Mouse (Mus musculus) spleen, adult 2 months (tissue): ENCODE data around the gene Elp1. TPM values are rescaled to one million over a fixed set of nuclear protein-coding genes. Genes with fewer than 3 reads are reported as not detected.
A peak's percentile ranks its signal among the peaks of the same experiment; 100 is the strongest.

ENCODE experiments used
- DNase-seq, 2 experiments: peaks; one replicate each; pipeline versions ENCODE4 v3.0.0 to v3.0.0-alpha.2; 2012 to 2021; ENCODE audit warnings: low spot score in 2 of 2, low read depth in 1 of 2
- H3K27ac ChIP-seq: fragments of 200-500 bp; 2 replicates; pipeline ENCODE4 v1.5.1; 2012; ENCODE audit warnings: low read length, inconsistent platforms; ENCODE audit not compliant: insufficient read depth
- H3K27me3 ChIP-seq: fragments of 200-500 bp; 2 replicates; pipeline ENCODE4 v1.6.1; 2012; ENCODE audit warnings: mild to moderate bottlenecking, moderate library complexity, low read length, inconsistent platforms; ENCODE audit not compliant: control insufficient read depth, insufficient read depth
- H3K36me3 ChIP-seq: fragments of 200-500 bp; 2 replicates; pipeline ENCODE4 v1.6.1; 2012; ENCODE audit warnings: mild to moderate bottlenecking, low read length, inconsistent platforms; ENCODE audit not compliant: control insufficient read depth, insufficient read depth
- H3K4me1 ChIP-seq: fragments of 200-500 bp; 2 replicates; pipeline ENCODE4 v1.6.1; 2011; ENCODE audit warnings: inconsistent platforms; ENCODE audit not compliant: control insufficient read depth, insufficient read depth, insufficient read length
- H3K4me3 ChIP-seq: fragments of 200-500 bp; 2 replicates; pipeline ENCODE4 v1.5.1; 2011; ENCODE audit warnings: mild to moderate bottlenecking, inconsistent platforms; ENCODE audit not compliant: insufficient read depth, insufficient read length; ENCODE audit errors: extremely low read depth
- CTCF ChIP-seq: fragments of 200-500 bp; IDR thresholded peaks from 2 replicates; pipeline ENCODE4 v1.5.1; 2011; ENCODE audit warnings: mild to moderate bottlenecking, inconsistent platforms; ENCODE audit not compliant: insufficient read depth, insufficient read length, insufficient replicate concordance; ENCODE audit errors: extremely low read depth
- POLR2A ChIP-seq: fragments of 200-500 bp; IDR thresholded peaks from 2 replicates; pipeline ENCODE4 v1.6.1; 2011; ENCODE audit warnings: low read depth, low read length, inconsistent platforms
- WGBS: fragments of 180-500 bp; shearing (Covaris S2); methylation state at CpG from one replicate; pipeline ENCODE4 v1.1.7; 2018; 5-methylcytosine and 5-hydroxymethylcytosine counted together
- polyA plus RNA-seq: library from polyadenylated mRNA; depleted of rRNA; stranded (reverse); fragments of >200 nt; gene quantifications from 2 replicates; pipeline ENCODE4 v1.2.3, GENCODE M21; 2012

Elp1 gene
- polyA plus RNA-seq, 1 experiment, result 9.7 TPM

DNA sequence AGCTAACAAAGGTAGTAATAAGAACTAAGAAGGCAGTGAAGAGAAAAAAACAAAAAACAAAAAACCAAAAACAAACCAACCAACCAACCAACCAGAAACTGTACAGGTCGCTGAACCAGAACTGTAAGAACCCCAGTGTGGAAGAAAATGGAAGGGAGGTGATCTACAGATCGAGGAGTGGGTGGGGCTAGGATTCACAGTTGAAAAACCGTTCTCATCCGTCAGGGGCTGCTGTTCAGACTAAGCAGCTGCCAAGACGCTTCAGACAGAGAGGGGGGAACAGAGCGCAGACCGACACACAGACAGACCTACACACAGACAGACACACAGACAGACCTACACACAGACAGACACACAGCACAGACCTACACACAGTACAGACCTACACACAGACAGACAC, 40.4 kb upstream of the Elp1 start:
- no peaks in the 10 kb centered on the region; the same call in 1 of the 2 replicates for H3K36me3 ChIP-seq
- 58% methylated on average over 7 of the region's 7 CpGs for WGBS
- no peaks in the 10 kb centered on the region for H3K4me1 ChIP-seq
- H3K27me3 ChIP-seq, result no peaks in the 10 kb centered on the region
- no peak overlapping the region for H3K4me3 ChIP-seq
- TF ChIP-seq CTCF (no peak), POLR2A (no peak)
- no peak overlapping the region for H3K27ac ChIP-seq
- DNase-seq, result no peak

DNA sequence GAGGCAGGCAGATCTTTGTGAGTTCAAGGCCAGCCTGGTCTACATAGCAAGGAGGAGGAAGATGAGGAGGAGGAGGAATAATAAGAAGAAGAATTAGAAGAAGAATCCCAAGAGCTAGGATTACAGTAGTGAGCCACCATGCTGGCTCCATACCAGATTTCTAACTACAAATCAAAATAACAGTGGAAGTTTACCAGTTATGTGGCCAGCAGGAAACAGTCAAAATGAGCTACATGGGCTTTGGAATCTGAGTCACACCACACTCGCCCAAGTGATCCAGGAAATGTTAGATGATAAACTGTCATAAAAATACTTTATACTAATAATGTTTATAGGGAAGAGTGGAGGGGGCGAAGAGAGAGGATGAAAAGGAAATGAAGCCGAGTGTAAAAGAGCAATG, 38.2 kb upstream of the Elp1 start:
- no peaks in the 10 kb centered on the region for H3K4me1 ChIP-seq
- H3K4me3 ChIP-seq, result no peak overlapping the region
- no peak for TF ChIP-seq POLR2A
- 85% methylated on average over 3 of the region's 3 CpGs for WGBS
- no peaks in the 10 kb centered on the region; the same call in 1 of the 2 replicates for H3K36me3 ChIP-seq
- H3K27ac ChIP-seq, result no peak overlapping the region
- DNase-seq, result no peak
- no peaks in the 10 kb centered on the region for H3K27me3 ChIP-seq

DNA sequence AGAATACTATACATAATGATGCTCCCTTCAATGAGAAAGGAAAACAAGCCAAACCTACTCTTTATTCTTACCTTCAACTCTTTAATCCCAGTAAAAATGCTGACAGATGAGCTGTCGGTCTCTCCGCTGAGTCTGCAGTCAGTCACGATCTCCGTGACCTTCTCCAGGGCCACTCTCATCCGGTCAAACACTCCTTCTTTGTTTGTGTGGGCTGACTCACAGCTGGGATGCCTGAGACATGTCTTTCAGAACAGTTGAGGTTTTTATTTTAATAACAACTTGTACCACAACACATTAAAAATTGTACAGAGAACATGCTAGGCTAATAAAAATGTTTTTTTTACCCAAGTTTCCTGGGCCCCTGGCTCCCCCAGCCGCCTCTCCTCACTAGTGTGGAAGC, 35.5 kb upstream of the Elp1 start:
- TF ChIP-seq CTCF (no peak), POLR2A (no peak)
- DNase-seq, result no peak
- Histone ChIP-seq H3K27me3 (no peaks in the 10 kb centered on the region), H3K36me3 (no peaks in the 10 kb centered on the region; the same call in 1 of the 2 replicates), H3K4me1 (no peaks in the 10 kb centered on the region), H3K4me3 (no peak overlapping the region), H3K27ac (no peak overlapping the region)
- WGBS, result 89% methylated on average over 6 of the region's 6 CpGs

DNA sequence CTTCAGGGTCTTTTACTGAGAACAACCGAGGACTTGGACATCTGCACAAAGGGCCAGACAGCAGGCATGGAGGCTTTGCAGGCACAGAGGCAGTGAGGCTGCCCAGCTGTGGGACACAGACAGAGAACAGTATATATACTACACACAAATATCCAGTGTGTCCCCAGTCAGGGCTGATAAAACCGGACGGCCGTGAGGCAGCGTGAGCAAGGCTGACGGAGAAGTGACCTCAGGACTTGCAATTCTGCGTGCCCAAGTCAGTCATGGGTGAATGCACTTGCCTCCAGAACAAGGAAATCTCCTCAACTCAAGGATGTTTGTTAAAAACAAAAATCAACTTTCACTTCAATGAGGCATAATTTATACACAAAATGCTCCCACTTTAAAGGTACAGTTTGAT, 29.9 kb upstream of the Elp1 start:
- Histone ChIP-seq H3K4me3 (no peak overlapping the region), H3K27ac (no peak overlapping the region), H3K4me1 (peaks cover 9% of the 10 kb centered on the region; the same call in 1 of the 2 replicates), H3K27me3 (no peaks in the 10 kb centered on the region), H3K36me3 (no peaks in the 10 kb centered on the region)
- 88% methylated on average over 7 of the region's 7 CpGs for WGBS
- DNase-seq, result no peak
- TF ChIP-seq CTCF (no peak), POLR2A (no peak)

DNA sequence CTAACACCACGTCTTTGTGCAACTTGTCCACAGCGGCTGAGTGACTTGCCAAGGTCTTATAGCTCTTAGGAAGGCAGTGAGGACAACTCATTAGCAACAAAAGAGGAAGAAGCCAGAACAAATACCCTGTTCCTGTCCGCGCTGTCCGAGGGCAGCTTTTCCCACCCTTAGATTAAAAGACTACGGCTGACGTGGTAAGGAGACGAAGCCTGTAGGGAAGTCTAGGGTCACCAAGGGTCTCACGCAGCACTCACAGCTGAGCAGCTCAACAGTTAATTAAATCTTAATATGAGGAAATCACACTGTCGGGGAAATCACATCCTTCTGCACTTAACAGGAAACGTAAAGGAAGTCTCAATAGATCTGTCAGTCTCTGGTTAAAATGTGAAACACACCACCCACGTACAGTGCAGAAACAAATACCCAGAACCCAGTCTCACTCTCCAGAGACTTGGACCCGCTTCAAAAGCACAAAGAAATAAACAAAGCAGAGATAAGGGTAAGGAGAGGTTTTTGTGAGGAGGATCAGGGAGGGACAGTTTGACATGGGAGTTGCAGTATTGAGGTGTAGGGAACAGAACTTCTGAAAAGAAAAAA, 29.0 kb upstream of the Elp1 start:
- Histone ChIP-seq H3K4me1 (peaks cover 9% of the 10 kb centered on the region; the same call in 1 of the 2 replicates), H3K27ac (peak overlapping the region; percentile 41), H3K4me3 (peak overlapping the region; percentile 42; the same call in 1 of the 2 replicates), H3K27me3 (no peaks in the 10 kb centered on the region), H3K36me3 (no peaks in the 10 kb centered on the region)
- WGBS, result 39% methylated on average over 13 of the region's 13 CpGs
- TF ChIP-seq POLR2A (no peak), CTCF (no peak)
- no peak for DNase-seq

DNA sequence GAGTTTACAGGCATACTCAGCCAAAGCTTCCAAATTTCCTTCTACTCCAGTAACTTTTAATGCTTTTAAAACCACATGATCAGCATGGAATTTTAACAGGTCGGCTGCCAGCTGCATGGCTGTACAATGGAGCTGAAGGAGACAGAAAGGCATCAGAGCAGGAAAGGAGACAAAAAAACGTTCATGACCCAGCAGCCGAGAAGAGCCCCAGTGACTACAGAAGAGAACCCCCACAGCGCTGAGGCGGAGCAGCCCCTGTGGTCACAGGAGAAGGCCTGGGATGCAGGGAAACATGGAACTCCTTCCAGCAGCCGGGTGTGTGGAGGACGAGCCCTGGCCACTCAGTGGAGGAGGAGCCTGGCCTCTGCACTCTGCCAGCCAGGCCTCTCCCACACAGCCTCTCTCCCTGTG, 27.4 kb upstream of the Elp1 start:
- no peak for DNase-seq
- H3K27ac ChIP-seq, result no peak overlapping the region
- no peak overlapping the region for H3K4me3 ChIP-seq
- peaks cover 9% of the 10 kb centered on the region; the same call in 1 of the 2 replicates for H3K4me1 ChIP-seq
- TF ChIP-seq CTCF, result no peak
- TF ChIP-seq POLR2A, result no peak
- H3K27me3 ChIP-seq, result no peaks in the 10 kb centered on the region
- no peaks in the 10 kb centered on the region for H3K36me3 ChIP-seq
- 92% methylated on average over 7 of the region's 7 CpGs for WGBS

DNA sequence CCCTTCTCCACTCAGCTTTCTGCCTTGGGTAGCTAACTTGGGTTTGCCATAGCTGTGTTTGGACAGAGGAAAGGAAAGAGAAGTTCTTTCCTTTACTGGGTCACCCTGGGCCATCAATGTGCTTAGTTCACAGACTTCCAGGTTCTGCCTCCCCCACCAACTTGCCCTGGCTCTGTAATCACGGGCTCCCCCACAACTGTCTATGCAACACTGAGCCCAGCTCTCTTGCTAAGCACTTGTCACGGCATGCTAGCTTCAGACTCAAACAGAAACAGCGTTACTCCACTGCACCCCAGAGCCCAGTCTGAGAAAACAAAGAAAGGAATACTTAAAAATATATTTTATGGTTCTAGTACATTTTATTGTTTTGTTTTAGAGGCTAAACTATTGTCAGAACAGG, 26.8 kb upstream of the Elp1 start:
- TF ChIP-seq POLR2A (no peak), CTCF (no peak)
- peaks cover 9% of the 10 kb centered on the region; the same call in 1 of the 2 replicates for H3K4me1 ChIP-seq
- H3K36me3 ChIP-seq, result no peaks in the 10 kb centered on the region
- no peaks in the 10 kb centered on the region for H3K27me3 ChIP-seq
- DNase-seq, result no peak
- 83% methylated on average over 3 of the region's 3 CpGs for WGBS
- no peak overlapping the region for H3K4me3 ChIP-seq
- H3K27ac ChIP-seq, result no peak overlapping the region
